Mouse (Mus musculus) cerebellum, adult 8-10 months (tissue): ENCODE results near the gene Gtf2a1l.

Source experiments
- DNase-seq: peaks from one replicate; pipeline ENCODE4 v3.0.0; 2022

The Gtf2a1l gene

GRCm38 (mm10) chr17:88666076-88666475 is 2.4 kb upstream of the Gtf2a1l start:
- no peak for DNase-seq

- DNase-seq = no peak
Observed at GRCm38 (mm10) chr17:88669921-88670320, 1.5 kb downstream of the Gtf2a1l start.

DNA sequence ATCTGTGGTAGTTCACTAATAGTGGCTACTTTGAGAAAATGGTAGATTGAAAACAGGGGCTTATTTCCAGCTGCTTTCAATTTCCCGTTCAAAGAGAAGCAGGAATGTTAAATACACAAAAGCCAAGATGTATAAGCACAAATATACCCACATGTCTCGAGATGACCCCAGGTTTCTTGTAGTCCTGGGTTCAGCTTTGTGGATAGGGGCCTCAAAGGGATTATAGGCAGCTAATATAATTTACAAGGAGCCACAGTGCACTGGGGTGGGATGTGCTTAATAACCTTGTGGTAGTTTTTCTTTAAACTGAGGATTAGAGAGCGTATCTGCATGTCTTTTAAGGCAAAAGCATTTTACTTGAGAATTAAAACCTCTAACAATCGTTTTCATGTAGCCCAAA is 2.3 kb downstream of the Gtf2a1l start:
- no peak for DNase-seq

GRCm38 (mm10) chr17:88675310-88676309 is 7.2 kb downstream of the Gtf2a1l start:
- DNase-seq = no peak

DNA sequence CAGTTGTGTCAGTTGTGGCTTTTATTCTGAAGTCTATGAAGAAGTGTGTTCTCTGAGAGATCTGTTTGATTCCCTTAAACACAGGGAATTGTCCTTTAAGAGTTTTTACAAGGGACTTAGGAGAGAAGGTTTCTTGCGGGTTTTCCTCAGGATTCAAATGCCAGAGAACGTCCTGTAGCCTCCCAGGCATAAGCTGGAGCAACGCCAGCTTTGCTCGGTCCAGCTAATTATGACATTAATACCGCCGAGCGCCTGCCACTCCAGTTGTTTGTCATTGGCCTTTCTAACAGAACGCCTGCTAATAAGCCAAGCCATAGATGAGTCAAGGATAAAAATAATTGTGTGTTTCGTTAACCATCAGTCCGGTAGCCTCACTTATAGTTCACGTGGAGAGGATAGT is 19.8 kb downstream of the Gtf2a1l start:
- DNase-seq = no peak

DNA sequence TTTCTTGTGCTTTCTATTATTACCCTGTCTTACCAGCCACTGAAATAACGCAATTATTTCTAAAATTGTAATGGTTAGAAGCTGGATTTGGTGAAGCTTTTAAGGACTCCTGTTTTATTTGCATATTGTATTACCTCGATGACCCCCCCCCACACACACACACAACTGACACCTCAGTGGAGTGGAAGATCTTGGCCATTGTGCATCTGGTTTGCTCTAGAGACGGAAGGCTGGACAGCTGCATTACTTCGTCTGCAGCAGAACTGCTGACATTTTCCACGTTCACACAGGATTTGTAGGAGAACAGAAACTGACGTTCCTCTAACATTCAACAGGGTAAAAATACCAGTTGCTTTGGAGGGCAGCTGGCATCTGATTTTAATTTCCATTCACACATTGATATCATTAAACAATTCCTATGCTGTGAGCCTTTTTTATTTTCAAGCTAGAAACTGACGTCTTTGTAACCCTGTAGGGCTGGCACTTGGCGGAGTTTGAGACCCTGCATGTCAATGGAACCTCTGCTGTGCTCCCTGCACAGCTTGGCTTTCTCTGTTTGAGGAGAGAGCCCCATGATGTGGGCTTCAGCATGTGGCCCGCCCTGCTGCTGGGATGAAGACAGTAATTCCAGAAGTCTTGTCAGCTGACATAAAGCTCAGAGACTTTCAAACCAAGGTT is 28.3 kb downstream of the Gtf2a1l start:
- DNase-seq = no peak

DNA sequence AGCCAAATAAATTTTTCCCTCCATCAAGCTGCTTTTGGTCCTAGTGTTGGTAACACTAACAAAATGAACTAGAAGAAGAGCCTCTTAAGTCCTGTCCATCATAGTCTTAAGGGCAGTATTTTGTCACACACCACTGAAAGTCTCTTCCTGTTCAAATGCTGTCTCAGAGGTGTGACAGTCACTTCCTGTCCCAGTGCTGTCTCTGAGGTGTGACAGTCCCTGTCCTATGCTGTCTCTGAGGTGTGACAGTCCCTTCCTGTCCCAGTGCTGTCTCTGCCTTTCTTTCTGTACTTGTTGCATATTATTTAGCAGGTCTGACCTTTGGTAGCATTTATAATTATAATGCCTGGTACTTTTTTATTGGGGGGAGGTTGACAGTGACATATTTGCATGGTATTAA is 32.4 kb downstream of the Gtf2a1l start:
- no peak for DNase-seq

DNA sequence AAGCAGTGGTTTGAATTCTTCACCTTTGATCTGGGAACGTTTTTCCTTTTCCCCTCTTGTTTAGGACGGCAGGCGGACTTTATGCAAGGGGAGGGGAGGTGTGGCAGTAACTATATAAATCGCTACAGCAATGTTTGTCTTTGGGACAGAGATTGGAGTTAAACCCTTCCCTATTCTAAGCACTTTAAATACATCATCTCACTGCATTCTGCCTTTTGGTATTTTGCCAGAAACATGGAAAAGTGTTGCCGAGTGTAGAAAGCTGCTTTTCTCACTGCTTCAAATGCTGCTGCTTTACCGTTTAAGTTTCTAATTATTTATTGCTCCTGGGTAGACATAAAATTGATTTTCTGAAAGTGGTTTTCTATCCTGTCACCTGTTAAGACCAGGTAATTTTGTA is 33.9 kb downstream of the Gtf2a1l start:
- no peak for DNase-seq

DNA sequence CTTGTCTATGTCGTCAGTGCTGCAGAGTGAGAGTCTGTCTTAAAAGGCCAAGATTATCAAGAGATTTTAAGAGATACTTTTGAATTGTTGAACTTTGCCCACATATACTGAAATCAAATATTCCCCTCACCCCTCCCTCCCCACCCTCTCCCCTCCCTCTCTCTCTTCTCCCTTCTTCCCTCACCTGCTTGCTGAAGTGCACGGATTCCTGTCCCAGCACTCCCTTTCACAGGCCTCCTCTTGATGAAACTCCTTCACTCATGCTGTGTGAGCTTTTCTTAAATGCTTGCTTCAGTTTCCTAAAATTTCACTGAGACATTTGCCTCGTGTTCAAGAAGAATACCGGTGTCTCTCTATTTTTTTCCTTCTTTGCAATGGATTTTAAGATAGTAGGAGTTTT is 34.7 kb downstream of the Gtf2a1l start:
- DNase-seq = no peak

GRCm38 (mm10) chr17:88706231-88706649 is 37.8 kb downstream of the Gtf2a1l start:
- no peak for DNase-seq

DNA sequence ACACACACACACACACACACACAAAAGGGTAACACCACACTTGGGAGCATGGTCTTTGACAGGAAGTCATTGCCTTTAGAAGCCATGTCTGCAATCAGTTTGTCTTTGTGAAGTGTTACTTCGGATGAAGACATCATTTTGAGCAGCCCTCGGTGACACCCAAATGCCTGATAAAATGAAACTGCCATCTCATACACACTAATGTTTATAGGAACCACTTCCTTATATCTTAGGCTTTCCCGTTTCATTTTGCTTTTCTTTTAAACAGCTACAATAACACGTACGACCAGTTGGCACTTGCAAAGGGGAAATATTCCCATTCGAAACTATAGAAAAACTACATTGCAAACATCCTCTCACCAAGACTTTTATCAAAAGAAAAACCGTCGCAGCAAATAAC is 81.2 kb downstream of the Gtf2a1l start:
- no peak for DNase-seq

DNA sequence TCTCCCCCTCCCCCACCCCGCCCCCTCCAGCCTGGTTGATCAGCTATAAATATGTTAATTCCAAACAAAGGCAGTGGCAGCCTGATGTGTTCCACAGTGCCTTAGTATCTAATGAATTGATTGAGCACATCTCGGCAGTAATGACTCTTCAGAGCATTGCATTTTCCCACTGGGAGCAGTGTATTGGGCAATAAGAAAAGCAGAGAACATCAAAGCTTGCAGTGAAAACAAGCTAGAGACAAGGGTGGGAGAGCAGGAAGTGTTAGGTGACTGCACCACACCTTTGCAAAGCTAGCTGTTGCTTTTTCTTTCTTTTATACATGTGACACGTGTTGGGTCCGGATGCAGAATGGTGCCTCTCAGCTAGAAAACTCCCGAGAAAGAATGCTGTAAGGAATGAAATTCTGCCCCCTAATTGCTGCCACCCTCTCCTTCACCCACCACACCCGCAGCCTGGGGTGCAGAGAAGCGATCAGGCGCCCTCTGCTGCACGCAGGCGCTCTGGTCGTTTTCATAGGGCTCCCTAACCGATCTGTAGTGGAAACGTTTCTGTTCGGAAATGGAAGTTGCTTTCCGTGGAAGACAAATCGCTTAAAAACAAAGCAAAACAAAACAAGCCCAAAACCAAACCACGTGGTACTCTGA is 84.5 kb downstream of the Gtf2a1l start:
- DNase-seq = no peak

DNA sequence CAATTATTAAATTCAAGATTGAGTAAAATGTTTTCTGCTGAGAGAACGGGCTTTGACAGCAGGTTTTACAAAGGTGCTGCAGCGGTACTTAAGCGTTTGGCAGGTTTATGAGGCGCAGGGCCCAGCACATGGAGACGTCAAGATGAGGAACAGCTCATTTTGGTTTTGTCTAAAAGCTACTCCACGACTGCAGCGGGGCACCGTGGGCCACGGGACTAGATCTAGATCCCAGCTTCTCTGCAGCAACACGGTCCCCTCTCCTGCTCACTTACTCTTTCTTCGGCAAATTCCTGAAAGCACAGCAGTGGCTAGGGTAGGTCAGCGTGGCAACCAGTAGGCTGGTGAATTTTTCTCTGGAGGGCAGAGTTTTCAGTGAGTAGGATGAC is 85.0 kb downstream of the Gtf2a1l start:
- no peak for DNase-seq

- no peak for DNase-seq
Observed at GRCm38 (mm10) chr17:88755776-88756175, 87.3 kb downstream of the Gtf2a1l start.

DNA sequence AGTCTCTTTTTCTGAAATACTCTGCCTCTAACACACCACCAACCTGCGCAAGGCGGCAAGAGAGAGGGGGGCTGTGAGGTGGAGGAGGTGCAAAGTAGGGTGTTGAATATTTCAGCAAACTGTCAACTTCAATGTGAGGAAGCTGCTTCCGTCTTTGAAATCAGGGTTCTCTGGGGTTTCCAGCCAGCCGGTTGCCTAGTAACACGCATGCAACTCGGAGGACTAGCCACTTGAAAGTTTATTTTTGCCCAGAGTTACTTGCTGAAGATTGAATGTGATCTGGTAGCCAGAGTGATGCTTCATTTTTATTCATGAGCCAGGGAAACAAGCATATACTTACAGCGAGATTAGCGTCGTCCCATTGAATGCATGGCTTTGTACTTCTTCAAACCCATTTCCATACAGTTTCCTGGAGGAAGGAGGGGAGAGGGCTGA is 89.6 kb downstream of the Gtf2a1l start:
- DNase-seq = no peak

DNA sequence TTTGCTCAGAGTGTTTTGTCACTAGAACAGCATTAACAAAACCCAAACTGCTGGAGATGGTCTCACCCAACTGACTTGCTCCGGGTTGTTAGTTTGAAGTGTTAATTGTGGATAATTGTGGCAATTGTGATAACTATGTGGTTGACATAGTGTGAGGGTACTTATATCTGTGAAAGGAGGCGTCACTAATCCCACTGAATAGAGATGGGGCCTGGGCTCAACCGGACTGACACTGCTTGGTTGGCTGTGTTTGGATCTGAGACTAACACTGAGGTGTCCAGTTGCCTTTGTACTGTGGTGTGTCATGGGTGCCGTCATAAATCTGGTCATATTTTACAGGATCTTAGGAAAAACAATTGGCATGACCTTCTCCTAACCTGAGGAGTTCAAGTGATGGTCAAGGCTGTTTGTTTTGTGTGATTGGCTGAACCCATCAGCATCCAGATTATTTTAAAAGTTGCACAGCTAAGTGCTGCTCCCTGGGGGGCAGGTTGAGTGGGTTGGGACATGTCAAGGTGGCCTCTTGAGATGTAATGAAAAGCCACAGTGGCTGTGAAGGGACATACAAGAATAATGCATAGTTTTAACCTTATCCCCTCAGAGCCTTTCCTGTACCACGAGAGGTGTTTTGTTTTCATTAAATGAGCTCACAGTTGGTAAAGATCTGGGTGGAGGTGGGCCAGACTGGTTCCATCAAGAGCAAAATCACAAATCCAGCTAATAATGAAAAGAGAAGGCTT is 95.1 kb downstream of the Gtf2a1l start:
- no peak for DNase-seq

DNA sequence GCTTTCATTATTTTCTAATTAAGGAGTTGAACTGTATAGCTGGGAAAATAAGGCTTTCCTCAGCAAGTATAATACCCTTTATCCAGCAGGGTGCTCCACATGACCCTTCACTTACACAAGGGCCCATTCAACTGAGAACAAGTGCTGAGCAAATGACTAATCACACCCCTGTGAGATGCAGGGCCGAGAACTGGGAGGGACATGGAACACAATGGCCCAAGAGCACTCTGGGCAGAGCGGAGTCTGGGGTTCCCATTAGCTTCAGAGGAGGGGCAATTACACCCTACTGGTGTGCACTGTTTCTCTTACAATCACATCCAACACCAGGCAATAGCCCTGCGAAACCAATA is 95.7 kb downstream of the Gtf2a1l start:
- no peak for DNase-seq
